Mouse (Mus musculus) lung, adult 2 months (tissue): Measurements from ENCODE around the gene Acot5. TPM values are rescaled to one million over a fixed set of nuclear protein-coding genes. Genes with fewer than 3 reads are reported as not detected.

Experiments used
- DNase-seq: peaks from one replicate; pipeline ENCODE4 v3.0.0; 2022
- H3K4me1 ChIP-seq: fragments of 200-500 bp; 2 replicates; pipeline ENCODE4 v1.6.1; 2011; ENCODE audit warnings: low read length; ENCODE audit not compliant: control insufficient read depth, insufficient read depth
- H3K4me3 ChIP-seq: fragments of 200-500 bp; replicated peaks from 2 replicates; pipeline ENCODE3; 2011; ENCODE audit warnings: low read depth, mild to moderate bottlenecking, control low read depth, low read length; ENCODE audit errors: extremely low read depth
- CTCF ChIP-seq: fragments of 200-500 bp; IDR thresholded peaks from 2 replicates; pipeline ENCODE4 v1.5.1; 2011; ENCODE audit warnings: mild to moderate bottlenecking, low read length, control low read depth; ENCODE audit not compliant: insufficient read depth
- POLR2A ChIP-seq: fragments of 200-500 bp; IDR thresholded peaks from 2 replicates; pipeline ENCODE4 v1.6.1; 2011; ENCODE audit warnings: low read depth, mild to moderate bottlenecking, control low read depth, low read length, borderline replicate concordance; ENCODE audit errors: extremely low read depth
- WGBS: fragments of 180-500 bp; shearing (Covaris S2); methylation state at CpG from one replicate; pipeline ENCODE4 v1.1.7; 2018; 5-methylcytosine and 5-hydroxymethylcytosine counted together
- polyA plus RNA-seq: library from polyadenylated mRNA; depleted of rRNA; stranded (reverse); fragments of >200 nt; gene quantifications from 2 replicates; pipeline ENCODE4 v1.2.3, GENCODE M21; 2012; rRNA removed

Acot5 gene
- polyA plus RNA-seq, 1 experiment, result not detected

GRCm38 (mm10) chr12:84114153-84114994 lies 45.2 kb downstream of the Acot5 start, which contains the start of gene Dnal1:
Gene Dnal1 (plus strand): TSS chr12:84114366.
- Histone ChIP-seq H3K4me3 (peak within 1 kb of the TSS; percentile 68), H3K4me1 (no peaks in the 10 kb centered on the region)
- DNase-seq, result peak; percentile 79
- no peak for TF ChIP-seq CTCF
- peak; percentile 23; the same call in 1 of the 2 replicates for TF ChIP-seq POLR2A
- WGBS, result 4% methylated on average over 30 of the region's 35 CpGs

DNA sequence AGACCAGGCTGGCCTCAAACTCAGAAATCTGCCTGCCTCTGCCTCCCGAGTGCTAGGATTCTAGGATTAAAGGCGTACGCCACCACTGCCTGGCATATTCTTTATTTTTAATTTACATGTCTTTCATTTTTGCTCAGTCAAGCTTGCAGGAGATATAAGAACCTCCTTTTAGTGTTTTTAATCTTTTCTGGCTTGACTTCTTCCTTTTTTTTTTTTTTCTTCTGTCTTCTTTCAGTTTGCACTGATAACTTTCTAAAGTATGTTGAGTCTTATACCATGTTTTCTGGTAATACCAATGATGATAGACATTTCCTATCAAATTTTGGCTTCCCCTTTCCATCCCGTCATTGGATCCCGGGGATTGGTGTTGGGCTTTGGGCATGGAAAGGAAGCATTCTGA lies 50.5 kb downstream of the Acot5 start:
- no peak for TF ChIP-seq POLR2A
- TF ChIP-seq CTCF, result no peak
- no peak overlapping the region for H3K4me3 ChIP-seq
- H3K4me1 ChIP-seq, result no peaks in the 10 kb centered on the region; the same call in 1 of the 2 replicates
- no peak for DNase-seq
- 97% methylated on average over 5 of the region's 5 CpGs for WGBS

Other genes starting within 250 kb of the Acot5 start
- 155 and 165 TPM in 2 replicates for gene Numb, start 147.4 kb upstream of the Acot5 start, polyA plus RNA-seq
- 19.1 and 29.8 TPM in 2 replicates for gene Riox1, start 118.7 kb upstream of the Acot5 start, polyA plus RNA-seq
- gene Heatr4, start 84.5 kb upstream of the Acot5 start, polyA plus RNA-seq, result 0.05 TPM in 1 of 2 replicates, not detected in the other
- gene Acot2, start 81.5 kb upstream of the Acot5 start, polyA plus RNA-seq, result 18.4 and 20.3 TPM in 2 replicates
- gene Acot1, start 59.8 kb upstream of the Acot5 start, polyA plus RNA-seq, result 28.8 and 29.2 TPM in 2 replicates
- 0.40 TPM in 2 replicates for gene Acot4, start 30.9 kb upstream of the Acot5 start, polyA plus RNA-seq
- gene Gm49366, start 30.4 kb upstream of the Acot5 start, polyA plus RNA-seq, result not detected in 2 replicates
- not detected in 2 replicates for gene Acot3, start 17.2 kb upstream of the Acot5 start, polyA plus RNA-seq
- 1.9 TPM in 2 replicates for gene Acot6, start 31.3 kb downstream of the Acot5 start, polyA plus RNA-seq
- 4.6 and 9.2 TPM in 2 replicates for gene Dnal1, start 45.0 kb downstream of the Acot5 start, polyA plus RNA-seq
- 0.84 and 1.3 TPM in 2 replicates for gene Pnma1, start 79.2 kb downstream of the Acot5 start, polyA plus RNA-seq
- gene Elmsan1, start 149.6 kb downstream of the Acot5 start, polyA plus RNA-seq, result 26.5 and 29.5 TPM in 2 replicates
- gene Ptgr2, start 215.9 kb downstream of the Acot5 start, polyA plus RNA-seq, result 7.3 and 14.5 TPM in 2 replicates
- gene Zfp410, start 247.5 kb downstream of the Acot5 start, polyA plus RNA-seq, result 16.0 and 20.5 TPM in 2 replicates